Mouse (Mus musculus): ENCODE results near the gene Aqp6.

GRCm38 (mm10) chr15:99585741-99586140 lies 15.5 kb upstream of the Aqp6 start:
- TF ChIP-seq CTCF (IDR thresholded peaks at IDR 0.05; ENCODE audit: insufficient read depth, low read length) (no peak), POLR2A (IDR thresholded peaks at IDR 0.05; ENCODE audit: borderline replicate concordance, extremely low read depth, low read depth, low read length) (no peak)

Data from lung, adult 2 months (tissue).